Mouse (Mus musculus): ENCODE measurements around the gene Plekhm2.

Plekhm2 gene

DNA sequence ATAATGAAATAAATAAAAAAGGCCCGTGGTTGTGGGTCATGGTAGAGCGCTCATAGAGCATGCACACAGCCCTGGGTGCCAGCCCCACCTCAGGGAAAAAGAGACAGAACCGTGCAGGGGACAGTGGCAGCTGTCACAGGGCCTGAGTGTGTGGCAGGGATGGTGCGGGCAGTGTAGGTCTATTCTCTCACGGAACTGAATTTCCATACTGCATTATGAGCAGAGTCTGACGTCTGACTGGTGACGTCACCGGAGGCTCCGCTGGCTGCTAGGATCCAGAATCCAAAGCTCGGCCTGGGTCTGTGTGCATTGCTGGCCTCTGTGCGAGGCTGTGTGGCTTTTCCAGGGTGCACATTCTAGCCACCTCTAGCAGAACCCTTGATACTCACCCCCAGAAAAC is 3.8 kb downstream of the Plekhm2 start:
- no peak for DNase-seq (ENCODE audit: low read depth)

- no peak for DNase-seq (ENCODE audit: low read depth)
Observed at GRCm38 (mm10) chr4:141659739-141660138, 5.0 kb downstream of the Plekhm2 start.

DNA sequence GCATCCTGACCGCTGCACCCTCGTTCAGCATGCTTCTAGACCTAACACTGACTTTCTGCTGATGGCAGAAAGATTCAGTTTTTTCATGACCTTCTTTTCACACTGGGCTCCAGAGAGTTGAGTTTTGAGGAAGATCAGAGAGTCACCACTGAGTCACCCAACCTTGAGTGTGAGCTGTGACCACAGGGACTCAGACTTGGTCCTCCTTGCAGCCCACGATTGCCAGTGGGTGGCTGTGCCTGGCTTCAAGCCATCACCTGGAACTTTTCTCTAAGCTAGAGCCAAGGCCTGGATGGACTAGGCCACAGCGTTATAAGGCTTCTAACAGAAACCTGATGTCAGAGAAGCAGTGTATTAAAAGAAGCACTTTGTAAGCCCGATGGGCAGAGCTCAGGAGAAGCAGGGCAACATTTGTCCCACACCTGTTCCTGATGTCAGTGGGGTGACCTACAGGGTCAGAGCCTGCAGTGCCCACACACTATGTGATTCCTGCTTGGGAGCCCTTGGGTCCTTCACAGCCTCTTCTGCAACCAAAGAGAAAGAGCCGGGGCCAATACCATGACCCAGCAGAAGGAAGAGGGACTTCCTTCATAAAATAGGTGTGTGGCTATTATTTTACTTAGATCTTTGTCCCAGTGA is 5.7 kb downstream of the Plekhm2 start:
- no peak for DNase-seq (ENCODE audit: low read depth)

DNA sequence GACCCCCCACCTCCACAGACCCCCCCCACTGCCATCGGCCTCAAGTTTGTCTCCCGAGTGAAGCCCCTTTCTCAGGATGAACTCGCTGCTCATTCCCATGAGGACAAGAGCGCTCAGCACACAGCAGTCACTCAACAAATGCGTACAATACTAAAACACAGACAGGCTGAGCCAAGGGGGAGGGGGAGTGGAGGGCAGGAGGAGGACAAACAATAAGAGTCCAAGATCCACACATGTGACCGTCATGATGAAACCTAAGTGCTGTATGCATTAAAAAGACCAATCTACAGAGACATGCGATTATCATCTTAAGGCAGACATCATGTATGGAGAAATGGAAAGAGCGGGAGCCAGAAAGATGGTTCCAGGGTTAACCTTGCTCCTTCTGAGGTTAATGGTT is 7.8 kb downstream of the Plekhm2 start:
- no peak for DNase-seq (ENCODE audit: low read depth)

DNA sequence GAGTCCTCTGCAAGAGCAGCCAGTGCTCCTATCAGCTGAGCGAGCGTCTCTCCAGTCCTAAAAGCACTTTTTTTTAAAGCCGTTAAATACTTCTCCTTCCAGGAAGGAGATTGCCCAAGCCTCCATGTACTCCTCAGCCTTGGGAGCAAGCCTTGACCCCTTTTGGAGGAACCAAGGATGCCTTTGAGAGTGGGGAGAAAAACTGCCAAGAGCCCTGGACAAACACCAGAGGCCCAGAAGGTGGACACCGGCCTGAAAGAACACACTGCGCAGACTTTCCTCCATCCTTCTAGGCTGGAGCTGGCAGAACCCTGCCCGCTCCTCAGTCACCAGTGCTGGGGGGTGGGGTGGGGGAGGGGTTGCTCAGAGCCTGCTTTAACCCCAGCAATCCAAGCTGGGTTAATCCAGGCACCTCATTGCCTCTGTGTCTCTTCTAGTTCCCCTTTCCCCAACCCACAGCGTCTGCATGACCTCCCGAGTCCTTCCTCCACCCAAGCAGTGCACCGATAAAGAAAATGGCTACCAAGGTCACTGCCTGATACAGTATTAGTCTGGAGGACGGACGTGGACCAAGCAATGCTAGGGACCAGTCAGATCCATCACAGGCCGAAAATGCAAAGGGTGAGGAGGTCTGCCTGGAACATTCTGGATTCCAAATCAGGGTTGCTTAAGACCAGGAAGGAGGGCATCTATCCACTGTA is 8.6 kb downstream of the Plekhm2 start:
- no peak for DNase-seq (ENCODE audit: low read depth)

DNA sequence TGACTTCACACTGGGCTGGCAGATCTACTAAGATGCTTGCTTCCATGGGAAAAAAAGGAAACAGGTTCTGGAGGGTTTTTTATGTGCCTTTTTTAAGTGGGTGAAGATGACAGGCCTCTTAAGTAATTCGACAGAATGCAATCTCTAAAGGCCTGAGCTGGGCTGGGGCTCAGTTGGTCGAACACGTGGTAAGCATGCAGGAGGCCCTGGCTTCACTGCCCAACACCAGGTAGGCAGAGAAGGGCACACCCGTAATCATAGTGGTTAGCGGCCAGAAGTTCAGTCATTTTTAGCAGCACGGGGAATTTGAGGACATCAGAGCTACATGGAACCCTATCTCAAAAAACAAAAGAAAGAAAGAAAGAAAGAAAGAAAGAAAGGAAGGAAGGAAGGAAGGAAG is 10.2 kb downstream of the Plekhm2 start:
- DNase-seq (ENCODE audit: low read depth) = no peak

DNA sequence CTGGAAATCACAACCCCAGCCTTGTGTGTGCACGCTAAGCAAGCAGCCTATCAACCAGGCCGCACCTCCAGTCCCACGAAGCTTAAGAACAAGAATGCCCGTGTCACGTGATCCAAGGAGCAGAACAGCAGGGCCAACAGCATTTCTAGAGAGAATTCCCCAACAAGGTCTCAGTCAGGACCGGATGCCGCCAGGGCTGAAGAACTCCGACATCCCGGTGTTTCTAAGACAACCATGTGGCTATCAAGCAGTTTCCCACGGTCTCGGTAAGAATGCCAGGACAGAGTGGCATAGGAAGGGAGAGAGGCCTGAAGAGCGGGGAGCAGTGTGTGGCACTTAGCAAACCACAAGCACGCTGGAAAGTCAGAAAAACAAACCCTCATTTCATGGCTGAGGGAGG is 10.9 kb downstream of the Plekhm2 start:
- no peak for DNase-seq (ENCODE audit: low read depth)

DNA sequence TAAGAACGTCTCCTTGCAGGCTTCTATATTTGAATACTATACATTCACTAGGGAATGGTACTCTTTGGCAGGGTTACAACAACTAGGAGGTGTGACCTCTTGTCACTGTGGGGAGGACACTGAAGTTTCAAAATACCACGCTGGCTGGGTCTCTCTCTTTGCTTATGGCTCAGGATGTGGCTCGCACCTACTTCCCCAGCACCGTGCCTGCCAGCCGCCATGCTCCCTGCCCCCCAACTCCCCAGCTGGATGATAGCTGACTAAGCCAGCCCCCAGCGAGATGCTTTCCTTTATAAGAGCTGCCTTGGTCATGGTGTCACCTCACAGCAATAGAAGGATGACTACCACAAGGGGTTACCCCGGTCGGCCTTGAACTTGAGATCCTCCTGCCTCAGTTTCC is 11.7 kb downstream of the Plekhm2 start:
- DNase-seq (ENCODE audit: low read depth) = no peak

- DNase-seq (ENCODE audit: low read depth) = no peak
Observed at GRCm38 (mm10) chr4:141651944-141652343, 12.8 kb downstream of the Plekhm2 start.

- DNase-seq (ENCODE audit: low read depth) = no peak
Observed at GRCm38 (mm10) chr4:141651286-141651685, 13.4 kb downstream of the Plekhm2 start.

GRCm38 (mm10) chr4:141649244-141649643 is 15.5 kb downstream of the Plekhm2 start:
- no peak for DNase-seq (ENCODE audit: low read depth)

DNA sequence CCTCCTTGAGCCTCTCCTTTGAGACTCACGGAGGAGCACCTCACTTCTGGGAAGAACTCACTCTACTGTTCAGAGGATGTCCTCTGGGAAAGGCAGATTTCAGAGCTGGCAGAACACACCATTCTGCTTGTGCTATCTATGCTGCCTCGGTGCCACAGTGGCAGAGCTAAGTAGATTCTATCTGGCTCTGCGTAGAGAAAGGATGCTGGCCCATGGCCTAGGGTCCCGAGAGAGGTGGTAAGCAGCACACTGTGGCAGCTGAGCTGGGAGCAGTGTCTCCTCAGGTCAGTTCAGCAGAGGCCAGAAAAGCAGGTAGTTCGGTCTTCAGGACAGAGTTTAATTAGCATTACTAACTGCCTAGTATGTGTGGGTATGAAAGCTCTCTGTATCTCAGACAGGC is 16.4 kb downstream of the Plekhm2 start:
- no peak for DNase-seq (ENCODE audit: low read depth)

DNA sequence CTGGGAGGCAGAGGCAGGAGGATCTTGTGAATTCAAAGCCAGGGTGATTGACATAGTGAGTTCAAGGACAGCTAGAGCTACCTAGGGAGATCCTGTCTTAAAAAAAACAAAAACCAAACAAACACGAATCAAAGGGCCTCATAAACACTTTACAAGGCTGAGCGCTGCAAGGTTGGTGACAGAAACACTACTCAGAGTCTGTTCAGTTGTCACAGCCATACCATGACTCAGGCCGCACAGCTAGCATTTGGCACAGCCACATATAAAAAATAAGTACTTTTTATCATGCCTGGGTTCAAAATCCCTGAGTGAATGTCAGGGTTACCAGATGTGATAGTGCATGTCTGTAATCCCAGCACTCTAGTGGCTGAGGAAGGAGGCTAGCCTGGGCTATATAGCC is 17.5 kb downstream of the Plekhm2 start:
- no peak for DNase-seq (ENCODE audit: low read depth)

- no peak for DNase-seq (ENCODE audit: low read depth)
Observed at GRCm38 (mm10) chr4:141645988-141646387, 18.7 kb downstream of the Plekhm2 start.

GRCm38 (mm10) chr4:141643118-141643855 is 21.4 kb downstream of the Plekhm2 start:
- DNase-seq (ENCODE audit: low read depth) = no peak

DNA sequence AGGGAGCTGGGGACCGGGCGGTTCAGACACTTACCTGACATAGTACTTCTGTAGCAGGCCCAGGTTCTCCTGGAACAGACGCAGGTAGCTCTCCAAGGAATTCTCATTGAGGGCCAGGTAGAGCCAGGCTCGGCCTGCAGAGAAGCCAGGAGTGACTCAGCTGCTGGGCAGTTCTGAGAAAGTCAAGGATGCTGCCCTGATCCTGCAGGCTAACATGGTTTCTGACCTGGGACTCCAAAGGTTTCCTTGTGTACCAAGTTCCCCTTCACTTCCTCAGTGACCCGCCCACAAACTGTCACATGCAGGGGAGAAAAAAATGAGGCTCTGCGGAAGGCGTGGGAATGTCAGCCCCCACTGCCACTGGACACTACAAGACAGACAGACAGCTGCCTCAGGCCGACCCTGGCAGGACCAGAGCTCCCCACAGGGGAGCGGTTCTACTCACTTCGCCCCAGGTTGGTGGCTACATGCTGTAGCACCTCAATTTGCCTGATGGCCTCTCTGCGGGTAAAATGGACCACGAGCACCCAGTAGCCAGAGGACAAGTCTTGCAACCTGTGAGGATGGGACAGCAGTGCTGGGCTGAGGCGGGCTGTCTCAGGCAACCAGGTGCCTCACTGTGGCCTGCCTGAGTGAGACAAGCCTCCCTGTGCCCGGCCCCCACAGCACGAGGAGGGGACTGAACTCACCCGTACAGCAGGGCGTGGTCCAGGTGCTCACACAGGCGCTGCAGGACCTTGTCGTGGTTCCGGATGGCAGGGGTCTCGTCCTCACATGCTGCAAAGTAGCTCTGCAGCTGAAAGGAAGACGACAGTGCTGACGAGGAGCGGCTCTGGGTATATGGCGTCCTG is 22.5 kb downstream of the Plekhm2 start:
- DNase-seq (ENCODE audit: low read depth) = no peak

- DNase-seq (ENCODE audit: low read depth) = peak; percentile 89
Observed at GRCm38 (mm10) chr4:141641353-141641771, 23.3 kb downstream of the Plekhm2 start.

- no peak for DNase-seq (ENCODE audit: low read depth)
Observed at GRCm38 (mm10) chr4:141639474-141639873, 25.2 kb downstream of the Plekhm2 start.

GRCm38 (mm10) chr4:141636693-141637092 is 28.0 kb downstream of the Plekhm2 start:
- DNase-seq (ENCODE audit: low read depth) = peak; percentile 60

- no peak for DNase-seq (ENCODE audit: low read depth)
Observed at GRCm38 (mm10) chr4:141635991-141636390, 28.7 kb downstream of the Plekhm2 start.

GRCm38 (mm10) chr4:141632111-141632873 is 32.4 kb downstream of the Plekhm2 start:
- no peak for DNase-seq (ENCODE audit: low read depth)

All from fibroblast of lung, adult 2 months (primary cell).